Mouse (Mus musculus): ENCODE data around the gene Brd7.

GRCm38 (mm10) chr8:88282684-88283083, 79.3 kb downstream of the Brd7 start:
- TF ChIP-seq POLR2A (IDR thresholded peaks at IDR 0.05; ENCODE audit: low read depth, low read length) (no peak), CTCF (IDR thresholded peaks at IDR 0.05; ENCODE audit: extremely low read depth, insufficient read depth, insufficient read length, insufficient replicate concordance) (no peak)

All from spleen, adult 2 months (tissue).